Mouse (Mus musculus): ENCODE data around the gene Gm28048. TPM values are rescaled to one million over a fixed set of nuclear protein-coding genes. Genes with fewer than 3 reads are reported as not detected.

Gene Gm28048
- polyA plus RNA-seq, 1 experiment from 2014 or later = 9.4 TPM

GRCm38 (mm10) chr11:22831916-22832315 is 150.0 kb downstream of the Gm28048 start:
- Histone ChIP-seq H3K4me3 (no peak overlapping the region), H3K27ac (ENCODE audit: poor library complexity, severe bottlenecking) (no peak overlapping the region), H3K4me1 (replicated peaks) (peaks cover 20% of the 10 kb centered on the region), H3K36me3 (peaks cover 3% of the 10 kb centered on the region; the same call in 1 of the 2 replicates), H3K27me3 (replicated peaks) (no peaks in the 10 kb centered on the region), H3K9ac (no peak overlapping the region), H3K4me2 (no peak overlapping the region), H3K9me3 (replicated peaks) (no peaks in the 10 kb centered on the region)
- WGBS = 67% methylated on average over 11 of the region's 11 CpGs
- no peak for ATAC-seq (ENCODE audit: insufficient number of reproducible peaks, low FRiP score)

- H3K9me3 ChIP-seq (replicated peaks) = no peaks in the 10 kb centered on the region; the same call in 1 of the 2 replicates
- WGBS = 65% methylated on average over 6 of the region's 6 CpGs
- 0 out of 2 replicates have a peak overlapping the region, but pooled peaks have one; percentile 10 for H3K27ac ChIP-seq (ENCODE audit: poor library complexity, severe bottlenecking)
- no peak overlapping the region for H3K4me3 ChIP-seq
- ATAC-seq (ENCODE audit: insufficient number of reproducible peaks, low FRiP score) = no peak
- no peaks in the 10 kb centered on the region for H3K27me3 ChIP-seq (replicated peaks)
- peaks cover 3% of the 10 kb centered on the region; the same call in 1 of the 2 replicates for H3K36me3 ChIP-seq
- no peak overlapping the region for H3K9ac ChIP-seq
- no peak overlapping the region for H3K4me2 ChIP-seq
- H3K4me1 ChIP-seq (replicated peaks) = peaks cover 20% of the 10 kb centered on the region
These were observed 151.2 kb downstream of the Gm28048 start for GRCm38 (mm10) chr11:22830684-22831083.

GRCm38 (mm10) chr11:22830179-22830611 is 151.7 kb downstream of the Gm28048 start:
- Histone ChIP-seq H3K27ac (ENCODE audit: poor library complexity, severe bottlenecking) (0 out of 2 replicates have a peak overlapping the region, but pooled peaks have one; percentile 10), H3K9ac (no peak overlapping the region), H3K4me1 (replicated peaks) (peaks cover 19% of the 10 kb centered on the region), H3K4me2 (no peak overlapping the region), H3K9me3 (replicated peaks) (no peaks in the 10 kb centered on the region; the same call in 1 of the 2 replicates), H3K27me3 (replicated peaks) (no peaks in the 10 kb centered on the region), H3K36me3 (peaks cover 3% of the 10 kb centered on the region; the same call in 1 of the 2 replicates), H3K4me3 (no peak overlapping the region)
- 41% methylated on average over 5 of the region's 5 CpGs for WGBS
- ATAC-seq (ENCODE audit: insufficient number of reproducible peaks, low FRiP score) = no peak

GRCm38 (mm10) chr11:22828988-22829632 is 152.8 kb downstream of the Gm28048 start:
- Histone ChIP-seq H3K9ac (no peak overlapping the region), H3K27ac (ENCODE audit: poor library complexity, severe bottlenecking) (no peak overlapping the region), H3K36me3 (peaks cover 3% of the 10 kb centered on the region; the same call in 1 of the 2 replicates), H3K4me1 (replicated peaks) (peaks cover 21% of the 10 kb centered on the region), H3K4me2 (no peak overlapping the region), H3K9me3 (replicated peaks) (no peaks in the 10 kb centered on the region; the same call in 1 of the 2 replicates), H3K4me3 (no peak overlapping the region), H3K27me3 (replicated peaks) (no peaks in the 10 kb centered on the region)
- no peak for ATAC-seq (ENCODE audit: insufficient number of reproducible peaks, low FRiP score)
- 93% methylated on average over 15 of the region's 15 CpGs for WGBS

GRCm38 (mm10) chr11:22827514-22828080 is 154.3 kb downstream of the Gm28048 start:
- Histone ChIP-seq H3K4me2 (no peak overlapping the region), H3K27ac (ENCODE audit: poor library complexity, severe bottlenecking) (no peak overlapping the region), H3K4me1 (replicated peaks) (peaks cover 21% of the 10 kb centered on the region), H3K4me3 (no peak overlapping the region), H3K9me3 (replicated peaks) (no peaks in the 10 kb centered on the region; the same call in 1 of the 2 replicates), H3K27me3 (replicated peaks) (no peaks in the 10 kb centered on the region), H3K36me3 (no peaks in the 10 kb centered on the region), H3K9ac (no peak overlapping the region)
- WGBS = 82% methylated on average over 4 of the region's 4 CpGs
- no peak for ATAC-seq (ENCODE audit: insufficient number of reproducible peaks, low FRiP score)

- Histone ChIP-seq H3K9me3 (replicated peaks) (no peaks in the 10 kb centered on the region; the same call in 1 of the 2 replicates), H3K9ac (no peak overlapping the region), H3K36me3 (no peaks in the 10 kb centered on the region), H3K27ac (ENCODE audit: poor library complexity, severe bottlenecking) (no peak overlapping the region), H3K27me3 (replicated peaks) (no peaks in the 10 kb centered on the region), H3K4me3 (no peak overlapping the region), H3K4me2 (no peak overlapping the region), H3K4me1 (replicated peaks) (peaks cover 21% of the 10 kb centered on the region)
- no peak for ATAC-seq (ENCODE audit: insufficient number of reproducible peaks, low FRiP score)
- WGBS = 81% methylated on average over 6 of the region's 6 CpGs
These were observed 155.2 kb downstream of the Gm28048 start for GRCm38 (mm10) chr11:22826665-22827064.

GRCm38 (mm10) chr11:22826051-22826450 is 155.8 kb downstream of the Gm28048 start:
- no peak overlapping the region for H3K9ac ChIP-seq
- H3K4me1 ChIP-seq (replicated peaks) = peaks cover 20% of the 10 kb centered on the region
- no peaks in the 10 kb centered on the region for H3K36me3 ChIP-seq
- H3K4me3 ChIP-seq = no peak overlapping the region
- ATAC-seq (ENCODE audit: insufficient number of reproducible peaks, low FRiP score) = no peak
- H3K27me3 ChIP-seq (replicated peaks) = no peaks in the 10 kb centered on the region
- H3K9me3 ChIP-seq (replicated peaks) = no peaks in the 10 kb centered on the region; the same call in 1 of the 2 replicates
- no peak overlapping the region for H3K27ac ChIP-seq (ENCODE audit: poor library complexity, severe bottlenecking)
- no peak overlapping the region for H3K4me2 ChIP-seq
- whole genome bisulfite sequencing = 89% methylated on average over 14 of the region's 14 CpGs

- WGBS = 100% methylated on average over 1 of the region's 1 CpGs
- Histone ChIP-seq H3K36me3 (no peaks in the 10 kb centered on the region), H3K4me3 (no peak overlapping the region), H3K9me3 (replicated peaks) (no peaks in the 10 kb centered on the region; the same call in 1 of the 2 replicates), H3K27me3 (replicated peaks) (no peaks in the 10 kb centered on the region), H3K4me2 (no peak overlapping the region), H3K9ac (no peak overlapping the region), H3K27ac (ENCODE audit: poor library complexity, severe bottlenecking) (no peak overlapping the region), H3K4me1 (replicated peaks) (peaks cover 15% of the 10 kb centered on the region)
- no peak for ATAC-seq (ENCODE audit: insufficient number of reproducible peaks, low FRiP score)
These were observed 156.3 kb downstream of the Gm28048 start for GRCm38 (mm10) chr11:22825548-22825947.

- no peak overlapping the region for H3K27ac ChIP-seq (ENCODE audit: poor library complexity, severe bottlenecking)
- 0 out of 2 replicates have a peak, but pooled peaks cover 8% of the 10 kb centered on the region for H3K4me1 ChIP-seq (replicated peaks)
- no peak overlapping the region for H3K4me2 ChIP-seq
- 60% methylated on average over 9 of the region's 9 CpGs for WGBS
- H3K9ac ChIP-seq = no peak overlapping the region
- no peak for ATAC-seq (ENCODE audit: insufficient number of reproducible peaks, low FRiP score)
- no peaks in the 10 kb centered on the region for H3K27me3 ChIP-seq (replicated peaks)
- H3K36me3 ChIP-seq = no peaks in the 10 kb centered on the region
- H3K4me3 ChIP-seq = no peak overlapping the region
- no peaks in the 10 kb centered on the region; the same call in 1 of the 2 replicates for H3K9me3 ChIP-seq (replicated peaks)
These were observed 157.7 kb downstream of the Gm28048 start for GRCm38 (mm10) chr11:22824049-22824705.

GRCm38 (mm10) chr11:22821243-22821642 is 160.6 kb downstream of the Gm28048 start:
- Histone ChIP-seq H3K36me3 (no peaks in the 10 kb centered on the region), H3K4me1 (replicated peaks) (0 out of 2 replicates have a peak, but pooled peaks cover 4% of the 10 kb centered on the region), H3K4me2 (no peak overlapping the region), H3K4me3 (no peak overlapping the region), H3K9me3 (replicated peaks) (no peaks in the 10 kb centered on the region; the same call in 1 of the 2 replicates), H3K27me3 (replicated peaks) (no peaks in the 10 kb centered on the region), H3K27ac (ENCODE audit: poor library complexity, severe bottlenecking) (no peak overlapping the region), H3K9ac (no peak overlapping the region)
- WGBS = 79% methylated on average over 3 of the region's 3 CpGs
- no peak for ATAC-seq (ENCODE audit: insufficient number of reproducible peaks, low FRiP score)

GRCm38 (mm10) chr11:22818371-22818770 is 163.5 kb downstream of the Gm28048 start:
- Histone ChIP-seq H3K4me2 (no peak overlapping the region), H3K9ac (no peak overlapping the region), H3K27ac (ENCODE audit: poor library complexity, severe bottlenecking) (no peak overlapping the region), H3K9me3 (replicated peaks) (no peaks in the 10 kb centered on the region), H3K4me1 (replicated peaks) (peaks cover 11% of the 10 kb centered on the region; the same call in 1 of the 2 replicates), H3K4me3 (no peak overlapping the region), H3K27me3 (replicated peaks) (no peaks in the 10 kb centered on the region), H3K36me3 (no peaks in the 10 kb centered on the region)
- ATAC-seq (ENCODE audit: insufficient number of reproducible peaks, low FRiP score) = no peak
- 75% methylated on average over 5 of the region's 5 CpGs for WGBS

Measured in heart, embryonic 12.5 days (tissue).